Mouse (Mus musculus) thymus, postnatal 0 days (tissue): ENCODE measurements around the gene App. TPM values are rescaled to one million over a fixed set of nuclear protein-coding genes. Genes with fewer than 3 reads are reported as not detected.

Source experiments
- DNase-seq: peaks from one replicate; pipeline ENCODE4 v3.0.0-alpha.2; 2015; ENCODE audit warnings: low spot score
- polyA plus RNA-seq: library from polyadenylated mRNA; unstranded; fragments of >200 nt; fragmentation: Nextera tagmentation; extraction: Ambion mirVana; gene quantifications from 2 replicates; pipeline ENCODE4 v1.2.1, GENCODE M21; 2015

App gene
- 32.8 and 37.1 TPM in 2 replicates for polyA plus RNA-seq

GRCm38 (mm10) chr16:85173373-85174081 lies at the start of gene App:
App (minus strand) TSS chr16:85173766.
- DNase-seq: peak; percentile 76

DNA sequence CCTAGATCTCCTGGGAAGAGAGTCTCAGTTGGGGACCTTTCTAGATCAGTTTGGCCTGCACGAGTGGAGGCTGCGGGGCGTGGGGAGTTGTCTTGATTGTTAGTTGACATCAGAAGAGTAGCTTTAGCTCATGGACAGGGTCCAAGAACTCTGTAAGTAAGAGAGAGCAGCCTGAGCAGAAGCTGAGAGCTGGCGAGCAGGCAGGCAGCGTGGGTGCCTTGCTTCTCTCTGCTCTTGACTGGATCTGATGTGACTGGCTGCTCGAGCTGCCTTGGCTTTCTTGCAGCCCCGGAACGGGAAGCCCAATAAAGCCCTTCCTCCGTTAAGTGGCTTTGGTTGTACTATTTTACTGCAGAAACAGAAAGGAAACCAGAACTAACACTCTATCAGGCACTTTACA lies 42.3 kb upstream of the App start:
- DNase-seq: no peak

DNA sequence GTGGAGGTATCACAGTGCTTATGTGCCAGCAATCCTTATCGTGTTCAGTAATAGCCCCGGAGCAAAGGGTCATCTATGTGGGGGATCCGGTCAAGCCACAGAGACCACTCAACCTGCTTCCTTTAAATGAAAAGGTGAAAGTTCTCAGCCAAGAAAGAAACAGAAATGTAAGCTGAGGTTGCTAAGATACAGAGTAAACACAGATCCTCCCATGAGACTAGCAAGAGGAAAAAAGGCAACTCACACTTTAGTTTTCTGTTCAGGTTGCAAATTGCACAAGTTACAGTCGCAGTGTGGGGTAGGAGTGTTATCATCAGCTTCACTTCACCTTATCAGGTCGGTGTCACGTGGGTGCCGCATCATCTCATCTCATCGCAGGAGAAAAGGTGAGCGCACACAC lies 41.6 kb upstream of the App start:
- no peak for DNase-seq

DNA sequence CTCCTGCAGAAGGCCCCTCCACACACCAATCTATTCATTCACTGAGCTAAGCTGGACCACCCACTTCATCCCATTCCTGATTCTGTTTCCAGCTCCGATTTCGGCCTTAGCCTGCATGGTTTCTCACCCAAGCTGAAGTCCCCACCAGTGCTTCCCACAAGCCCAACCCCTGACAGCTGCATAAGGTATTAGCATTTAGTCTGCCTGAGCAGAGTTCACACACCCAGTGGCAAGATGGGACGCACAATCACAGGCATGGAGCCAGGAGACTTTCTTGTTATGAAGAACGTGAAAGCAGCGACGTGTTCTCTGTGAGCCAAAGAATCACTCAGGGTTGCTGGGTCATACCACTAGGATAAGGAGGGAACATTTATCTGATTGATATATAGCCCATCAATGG lies 22.1 kb upstream of the App start:
- no peak for DNase-seq

GRCm38 (mm10) chr16:85195167-85195566 lies 21.6 kb upstream of the App start:
- DNase-seq: no peak

- DNase-seq: no peak
Observed at GRCm38 (mm10) chr16:85181502-85181901, 7.9 kb upstream of the App start.

- DNase-seq: no peak
Observed at GRCm38 (mm10) chr16:85180710-85181109, 7.1 kb upstream of the App start.

- DNase-seq: no peak
Observed at GRCm38 (mm10) chr16:85176666-85177065, 3.1 kb upstream of the App start.

DNA sequence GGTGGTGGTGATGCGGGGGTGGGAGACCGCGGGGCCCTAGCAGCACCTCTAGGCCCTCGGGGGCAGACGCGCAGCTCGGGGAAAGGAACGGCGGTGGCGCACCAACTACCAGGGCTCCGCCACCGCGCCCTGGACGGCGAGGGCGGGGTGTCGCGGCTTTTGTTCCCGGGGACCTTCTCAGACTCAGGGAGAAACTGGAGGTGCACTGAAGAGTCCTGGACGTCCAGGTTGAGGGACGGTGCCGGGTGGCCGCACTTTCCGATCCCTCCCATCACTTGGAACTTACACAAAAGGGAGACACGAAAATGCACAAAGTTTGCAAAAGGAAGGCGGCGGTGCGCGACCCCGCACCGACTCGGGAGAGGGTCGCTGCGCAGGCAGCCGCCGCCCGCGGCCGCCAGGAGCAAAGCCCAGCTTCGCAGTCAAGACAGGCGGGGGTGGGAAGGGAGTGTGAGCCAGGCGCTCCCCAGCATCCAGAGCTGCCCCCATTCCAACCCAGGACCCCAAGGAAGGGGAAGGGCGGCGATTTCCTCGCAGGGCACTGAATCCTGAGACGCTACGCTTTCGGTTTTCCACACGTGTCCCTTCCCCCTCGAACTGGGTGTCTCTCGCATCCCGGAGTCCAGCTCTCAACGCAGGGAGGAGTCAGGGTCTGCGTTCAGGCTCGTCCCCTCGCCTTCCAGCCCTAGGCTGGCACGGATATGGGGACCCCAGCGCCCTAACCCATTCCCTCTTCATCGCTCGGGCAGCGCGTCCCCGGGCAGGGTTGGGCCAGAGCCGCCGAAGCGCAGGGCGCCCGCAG lies 794 bp downstream of the App start:
- DNase-seq: peak; percentile 14

DNA sequence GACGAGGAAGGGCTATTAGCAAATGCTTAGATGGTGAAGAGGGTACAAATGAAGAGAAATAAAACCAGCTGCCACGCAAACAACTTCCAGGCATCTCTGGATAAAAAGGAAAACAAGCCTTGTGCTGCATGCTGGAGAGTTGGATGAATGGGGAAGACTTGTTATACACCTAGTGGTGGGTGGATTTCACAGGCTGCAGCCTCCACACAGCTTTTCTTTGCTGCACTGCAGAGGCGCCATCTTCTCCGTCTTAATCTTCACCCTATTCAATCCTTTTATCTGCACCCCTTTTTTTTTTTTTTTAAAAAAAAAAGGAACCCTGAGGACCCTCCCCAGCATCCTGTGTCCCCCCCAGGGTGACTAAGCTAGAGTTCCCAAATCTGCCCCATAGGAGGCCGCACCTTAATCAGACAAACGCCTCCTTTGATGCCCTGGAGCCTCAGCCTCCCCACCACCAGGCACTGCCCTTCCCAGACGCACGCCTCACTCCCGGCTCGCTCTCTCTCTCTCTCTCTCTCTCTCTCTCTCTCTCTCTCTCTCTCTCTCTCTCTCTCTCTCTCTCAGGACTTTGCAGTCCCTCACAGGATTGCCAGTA lies 1.5 kb downstream of the App start:
- DNase-seq: no peak

DNA sequence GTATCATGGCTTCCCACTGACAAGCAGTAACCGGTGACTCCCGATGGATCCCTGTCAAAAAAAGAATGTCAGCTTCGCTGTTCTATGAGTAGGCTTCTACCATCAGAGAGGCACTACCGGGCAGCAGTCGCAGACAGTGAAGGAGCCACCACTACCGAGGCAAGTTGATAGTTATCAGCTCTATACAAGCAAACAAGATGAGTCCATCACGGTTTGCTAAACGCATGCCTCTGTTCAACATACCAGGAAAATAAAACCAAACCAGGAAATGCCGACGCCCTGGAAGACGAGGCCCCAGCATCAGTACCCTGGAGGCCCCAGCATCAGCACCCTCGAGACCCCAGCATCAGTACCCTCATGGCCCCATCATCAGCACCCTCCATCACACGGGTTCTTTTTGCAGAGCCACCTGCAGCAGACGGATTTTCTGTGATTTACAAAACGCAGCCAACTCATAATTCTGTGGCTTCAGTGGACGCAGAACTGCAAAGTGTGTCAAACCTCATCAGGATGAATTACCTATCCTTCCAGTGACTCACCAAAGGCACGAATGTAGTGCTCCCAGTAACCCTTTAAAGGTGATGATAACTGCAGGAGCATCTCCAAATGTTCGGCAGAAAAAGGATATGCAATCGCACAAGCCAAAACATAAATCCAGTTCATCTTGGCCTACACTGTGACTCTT lies 2.6 kb downstream of the App start:
- DNase-seq: no peak

DNA sequence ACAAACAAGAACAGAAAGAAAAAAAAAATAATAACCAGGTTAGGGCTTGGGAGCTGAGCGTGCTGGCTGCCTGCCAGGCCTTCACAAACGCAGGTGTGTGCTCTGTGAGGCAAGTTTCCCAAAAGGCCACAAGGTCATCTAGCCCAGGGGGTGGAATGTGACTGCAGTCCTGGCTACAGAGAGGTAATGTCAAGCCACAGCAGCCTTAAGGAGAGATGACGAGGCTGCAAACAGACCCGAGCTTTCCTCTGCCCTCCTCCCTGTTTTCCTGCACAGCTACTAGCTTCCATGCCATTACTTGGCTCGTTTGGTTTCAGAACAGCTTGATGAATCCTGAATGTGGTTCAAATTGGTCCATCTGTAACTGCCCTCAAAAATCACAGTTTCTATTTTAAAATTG lies 4.7 kb downstream of the App start:
- DNase-seq: no peak

DNA sequence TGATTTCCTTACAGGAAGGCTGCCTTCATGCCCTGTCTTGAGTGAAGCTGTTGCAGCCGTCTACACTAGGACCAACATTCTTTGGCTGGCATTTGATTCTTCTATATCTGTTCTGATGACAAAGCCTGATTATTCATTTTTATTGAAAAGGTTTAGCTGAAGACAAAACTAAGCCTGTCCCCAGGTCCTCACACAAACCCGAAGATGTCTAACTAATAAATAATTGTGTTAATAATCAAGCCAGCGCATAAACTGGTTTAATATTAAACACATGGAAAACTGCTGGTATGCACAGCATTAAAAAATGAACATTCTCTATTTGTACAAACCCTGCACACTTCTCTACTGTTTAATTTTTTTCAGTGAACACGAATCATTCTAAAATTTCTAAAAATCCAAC lies 7.4 kb downstream of the App start:
- DNase-seq: no peak

DNA sequence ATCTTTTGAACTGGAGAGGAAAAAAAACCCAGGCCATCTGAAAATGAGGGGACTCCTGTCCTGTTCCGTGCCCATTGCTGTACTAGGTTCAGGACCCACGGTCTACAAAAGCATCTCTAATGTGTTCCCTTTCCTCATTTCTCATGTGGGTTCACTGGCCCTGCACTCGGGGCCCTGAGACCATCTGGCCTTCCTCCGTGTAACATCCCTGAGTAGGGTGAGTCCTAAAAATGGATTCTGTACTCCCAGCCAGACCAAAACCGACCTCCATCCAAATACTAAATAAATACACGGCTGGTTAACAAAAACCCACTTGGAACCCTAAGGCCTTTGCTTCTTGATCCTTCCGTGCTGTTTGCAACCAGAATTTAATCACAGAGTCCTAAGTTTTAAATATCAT lies 7.9 kb downstream of the App start:
- no peak for DNase-seq

- no peak for DNase-seq
Observed at GRCm38 (mm10) chr16:85165177-85165576, 8.4 kb downstream of the App start.

- DNase-seq: no peak
Observed at GRCm38 (mm10) chr16:85162779-85163178, 10.8 kb downstream of the App start.

GRCm38 (mm10) chr16:85160140-85160539 lies 13.4 kb downstream of the App start:
- DNase-seq: no peak

- DNase-seq: no peak
Observed at GRCm38 (mm10) chr16:85157796-85158546, 15.6 kb downstream of the App start.

GRCm38 (mm10) chr16:85157156-85157555 lies 16.4 kb downstream of the App start:
- DNase-seq: no peak

DNA sequence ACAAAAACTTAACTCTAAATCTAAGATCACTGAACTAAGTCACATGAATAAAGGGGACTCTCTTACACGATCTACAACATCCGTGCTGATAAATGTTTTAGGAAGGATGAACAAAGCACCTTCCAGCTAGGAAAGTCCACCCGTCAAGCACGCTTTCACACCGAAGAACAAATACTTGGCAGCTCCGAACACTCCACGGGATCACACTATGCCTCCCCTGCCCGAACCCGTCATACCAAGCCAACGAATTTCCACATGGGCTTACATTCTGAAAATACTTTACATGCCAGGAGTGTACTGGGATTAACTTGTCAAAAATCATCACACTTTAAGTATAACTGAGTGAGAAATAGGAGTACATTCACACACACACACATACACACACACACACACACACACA lies 17.7 kb downstream of the App start:
- DNase-seq: no peak

GRCm38 (mm10) chr16:85152457-85152856 lies 21.1 kb downstream of the App start:
- DNase-seq: no peak
